Mouse (Mus musculus): ENCODE measurements around the gene Nlrp6. TPM values are rescaled to one million over a fixed set of nuclear protein-coding genes. Genes with fewer than 3 reads are reported as not detected.
"Not testable (repeated sequence)": the region's sequence is repeated elsewhere in the genome, so short reads cannot be mapped to it uniquely, and the experiment has no call there.

Gene Nlrp6
- polyA plus RNA-seq, 1 experiment from 2014 or later: 1.2 TPM

- H3K9ac ChIP-seq (replicated peaks; ENCODE audit: low read depth, low read length); H3K4me3 ChIP-seq (ENCODE audit: low read depth, low read length); H3K9me3 ChIP-seq (ENCODE audit: control insufficient read depth, low read depth, low read length); ATAC-seq (ENCODE audit: insufficient number of reproducible peaks, insufficient read depth, low FRiP score, low read depth); H3K27ac ChIP-seq (ENCODE audit: low read length); H3K4me1 ChIP-seq (ENCODE audit: control insufficient read depth, insufficient read depth, low read length); H3K27me3 ChIP-seq (ENCODE audit: control insufficient read depth, insufficient read depth, low read length); H3K4me2 ChIP-seq (replicated peaks; ENCODE audit: low read depth, low read length): not testable (repeated sequence)
- peaks cover 51% of the 10 kb centered on the region for H3K36me3 ChIP-seq (ENCODE audit: control insufficient read depth, insufficient read depth, low read length)
- WGBS: 97% methylated on average over 16 of the region's 16 CpGs
These were observed 30.1 kb upstream of the Nlrp6 start for GRCm38 (mm10) chr7:140890636-140891035.

DNA sequence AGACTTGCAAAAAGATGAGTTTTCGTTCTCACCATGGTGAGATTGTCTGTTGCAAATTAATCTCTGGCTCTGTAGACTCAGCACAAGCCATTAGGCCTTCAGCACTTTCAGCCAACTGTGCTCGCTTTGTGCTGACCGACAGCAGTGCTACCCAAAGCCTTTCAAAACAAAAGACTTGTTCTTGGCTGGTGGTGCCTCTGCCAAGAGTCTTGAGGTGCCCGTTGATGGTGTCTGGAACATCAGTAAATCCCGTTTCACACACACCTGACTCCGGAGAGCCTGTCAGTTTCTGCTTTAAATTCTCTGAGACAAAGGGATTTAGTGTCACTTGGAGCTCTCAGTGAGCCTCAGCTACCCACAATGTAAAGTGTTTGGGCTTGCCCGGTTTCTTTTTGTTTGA, 26.7 kb upstream of the Nlrp6 start:
- WGBS: 91% methylated on average over 7 of the region's 7 CpGs
- Histone ChIP-seq H3K4me1 (ENCODE audit: control insufficient read depth, insufficient read depth, low read length) (no peaks in the 10 kb centered on the region), H3K4me2 (replicated peaks; ENCODE audit: low read depth, low read length) (no peak overlapping the region), H3K27ac (ENCODE audit: low read length) (no peak overlapping the region), H3K4me3 (ENCODE audit: low read depth, low read length) (no peak overlapping the region), H3K9ac (replicated peaks; ENCODE audit: low read depth, low read length) (no peak overlapping the region), H3K36me3 (ENCODE audit: control insufficient read depth, insufficient read depth, low read length) (peaks cover 58% of the 10 kb centered on the region), H3K27me3 (ENCODE audit: control insufficient read depth, insufficient read depth, low read length) (no peaks in the 10 kb centered on the region), H3K9me3 (ENCODE audit: control insufficient read depth, low read depth, low read length) (no peaks in the 10 kb centered on the region)
- no peak for ATAC-seq (ENCODE audit: insufficient number of reproducible peaks, insufficient read depth, low FRiP score, low read depth)

GRCm38 (mm10) chr7:140894611-140895010, 26.1 kb upstream of the Nlrp6 start:
- Histone ChIP-seq H3K36me3 (ENCODE audit: control insufficient read depth, insufficient read depth, low read length) (peaks cover 55% of the 10 kb centered on the region), H3K4me1 (ENCODE audit: control insufficient read depth, insufficient read depth, low read length) (no peaks in the 10 kb centered on the region), H3K9me3 (ENCODE audit: control insufficient read depth, low read depth, low read length) (no peaks in the 10 kb centered on the region), H3K4me2 (replicated peaks; ENCODE audit: low read depth, low read length) (no peak overlapping the region), H3K4me3 (ENCODE audit: low read depth, low read length) (no peak overlapping the region), H3K27me3 (ENCODE audit: control insufficient read depth, insufficient read depth, low read length) (no peaks in the 10 kb centered on the region), H3K27ac (ENCODE audit: low read length) (no peak overlapping the region), H3K9ac (replicated peaks; ENCODE audit: low read depth, low read length) (no peak overlapping the region)
- no peak for ATAC-seq (ENCODE audit: insufficient number of reproducible peaks, insufficient read depth, low FRiP score, low read depth)
- 97% methylated on average over 3 of the region's 3 CpGs for WGBS

- no peak for ATAC-seq (ENCODE audit: insufficient number of reproducible peaks, insufficient read depth, low FRiP score, low read depth)
- no peak overlapping the region for H3K4me3 ChIP-seq (ENCODE audit: low read depth, low read length)
- no peak overlapping the region for H3K27ac ChIP-seq (ENCODE audit: low read length)
- H3K9ac ChIP-seq (replicated peaks; ENCODE audit: low read depth, low read length): no peak overlapping the region
- WGBS: 87% methylated on average over 7 of the region's 7 CpGs
- peaks cover 36% of the 10 kb centered on the region for H3K36me3 ChIP-seq (ENCODE audit: control insufficient read depth, insufficient read depth, low read length)
- H3K27me3 ChIP-seq (ENCODE audit: control insufficient read depth, insufficient read depth, low read length): no peaks in the 10 kb centered on the region
- no peaks in the 10 kb centered on the region for H3K4me1 ChIP-seq (ENCODE audit: control insufficient read depth, insufficient read depth, low read length)
- no peak overlapping the region for H3K4me2 ChIP-seq (replicated peaks; ENCODE audit: low read depth, low read length)
- no peaks in the 10 kb centered on the region for H3K9me3 ChIP-seq (ENCODE audit: control insufficient read depth, low read depth, low read length)
These were observed 22.8 kb upstream of the Nlrp6 start for GRCm38 (mm10) chr7:140897863-140898262.

- Histone ChIP-seq H3K9ac (replicated peaks; ENCODE audit: low read depth, low read length) (no peak overlapping the region), H3K27me3 (ENCODE audit: control insufficient read depth, insufficient read depth, low read length) (no peaks in the 10 kb centered on the region), H3K4me3 (ENCODE audit: low read depth, low read length) (no peak overlapping the region), H3K9me3 (ENCODE audit: control insufficient read depth, low read depth, low read length) (no peaks in the 10 kb centered on the region), H3K4me1 (ENCODE audit: control insufficient read depth, insufficient read depth, low read length) (no peaks in the 10 kb centered on the region), H3K36me3 (ENCODE audit: control insufficient read depth, insufficient read depth, low read length) (peaks cover 34% of the 10 kb centered on the region), H3K4me2 (replicated peaks; ENCODE audit: low read depth, low read length) (no peak overlapping the region), H3K27ac (ENCODE audit: low read length) (no peak overlapping the region)
- no peak for ATAC-seq (ENCODE audit: insufficient number of reproducible peaks, insufficient read depth, low FRiP score, low read depth)
- 69% methylated on average over 3 of the region's 3 CpGs for WGBS
These were observed 21.6 kb upstream of the Nlrp6 start for GRCm38 (mm10) chr7:140899121-140899520.

DNA sequence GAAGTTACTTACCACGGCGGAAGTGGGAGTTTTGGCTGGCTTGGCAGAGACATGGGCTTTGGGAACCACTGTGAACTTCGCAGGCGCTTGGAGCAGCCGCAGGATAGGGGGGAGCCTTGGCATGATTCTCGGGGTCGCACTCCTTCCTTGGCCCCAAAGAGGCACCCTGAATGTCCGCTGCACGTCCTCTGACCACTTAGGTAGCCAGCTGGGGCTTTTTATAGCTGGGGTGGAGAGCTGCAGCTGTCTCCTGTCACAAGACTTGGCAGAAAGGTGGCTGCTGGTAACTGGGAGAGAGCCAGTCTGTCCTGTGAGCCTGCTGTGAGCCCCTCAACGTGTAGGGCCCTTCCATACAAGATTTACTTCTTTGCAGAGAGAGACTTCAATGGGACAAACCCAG, 20.5 kb upstream of the Nlrp6 start, which contains the start of gene Cox8b:
Gene Cox8b (minus strand): TSS at position 227 of the 400 bp plus-strand sequence.
- 51% methylated on average over 10 of the region's 10 CpGs for WGBS
- no peak for ATAC-seq (ENCODE audit: insufficient number of reproducible peaks, insufficient read depth, low FRiP score, low read depth)
- no peak within 1 kb of the TSS for H3K27ac ChIP-seq (ENCODE audit: low read length)

DNA sequence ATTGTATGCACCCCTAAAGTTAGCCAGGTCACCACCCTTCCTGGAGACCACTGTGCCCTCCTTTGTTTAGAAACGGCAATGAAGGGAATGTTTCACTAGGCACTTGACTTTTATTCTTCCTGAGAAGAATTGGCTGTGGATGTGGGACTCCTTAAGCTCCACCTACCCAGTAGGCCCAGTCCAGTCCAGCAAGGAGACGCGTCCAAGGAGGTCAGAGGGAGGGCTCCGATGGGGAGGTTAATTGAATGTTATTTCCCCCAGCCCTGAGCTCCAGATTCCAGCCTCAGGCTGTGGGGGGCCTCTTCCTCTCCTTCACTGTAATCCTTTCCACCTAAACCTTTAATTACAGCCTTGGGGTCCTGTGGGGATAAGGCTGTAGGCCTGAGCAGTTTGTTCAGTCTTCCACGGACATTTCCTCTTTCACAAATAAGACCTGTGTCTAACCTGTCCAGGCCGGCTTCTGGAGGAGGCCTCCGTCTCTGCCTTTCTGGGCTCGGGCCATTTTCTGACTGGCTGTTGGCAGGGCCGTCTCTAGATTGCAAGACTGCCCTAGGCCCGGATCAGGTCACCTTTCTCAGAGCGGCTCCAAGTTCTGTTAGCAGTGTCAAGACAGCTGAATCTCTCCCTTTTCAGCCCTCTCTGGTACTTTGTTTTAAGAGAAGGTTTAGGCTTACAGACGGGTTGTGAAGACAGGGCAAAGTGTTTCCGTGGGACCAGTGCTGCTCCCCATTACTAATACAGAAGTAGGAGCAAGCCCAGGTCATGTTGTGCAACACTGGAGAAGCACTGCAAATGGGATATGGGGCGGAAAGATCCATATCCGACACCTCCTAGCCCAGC, 18.4 kb upstream of the Nlrp6 start:
- no peak for ATAC-seq (ENCODE audit: insufficient number of reproducible peaks, insufficient read depth, low FRiP score, low read depth)
- Histone ChIP-seq H3K4me2 (replicated peaks; ENCODE audit: low read depth, low read length) (no peak overlapping the region), H3K36me3 (ENCODE audit: control insufficient read depth, insufficient read depth, low read length) (peaks cover 18% of the 10 kb centered on the region), H3K4me3 (ENCODE audit: low read depth, low read length) (no peak overlapping the region), H3K9ac (replicated peaks; ENCODE audit: low read depth, low read length) (no peak overlapping the region), H3K27me3 (ENCODE audit: control insufficient read depth, insufficient read depth, low read length) (no peaks in the 10 kb centered on the region), H3K4me1 (ENCODE audit: control insufficient read depth, insufficient read depth, low read length) (no peaks in the 10 kb centered on the region), H3K27ac (ENCODE audit: low read length) (no peak overlapping the region), H3K9me3 (ENCODE audit: control insufficient read depth, low read depth, low read length) (no peaks in the 10 kb centered on the region)
- WGBS: 79% methylated on average over 15 of the region's 15 CpGs

More for the DNA sequence above, 20.5 kb upstream of the Nlrp6 start, which contains the start of gene Cox8b:
- no peak within 1 kb of the TSS for H3K9ac ChIP-seq (replicated peaks; ENCODE audit: low read depth, low read length)
- H3K9me3 ChIP-seq (ENCODE audit: control insufficient read depth, low read depth, low read length): no peaks in the 10 kb centered on the region
- no peak within 1 kb of the TSS for H3K4me3 ChIP-seq (ENCODE audit: low read depth, low read length)
- no peak within 1 kb of the TSS for H3K4me2 ChIP-seq (replicated peaks; ENCODE audit: low read depth, low read length)
- H3K27me3 ChIP-seq (ENCODE audit: control insufficient read depth, insufficient read depth, low read length): no peaks in the 10 kb centered on the region
- H3K36me3 ChIP-seq (ENCODE audit: control insufficient read depth, insufficient read depth, low read length): peaks cover 27% of the 10 kb centered on the region
- H3K4me1 ChIP-seq (ENCODE audit: control insufficient read depth, insufficient read depth, low read length): no peaks in the 10 kb centered on the region

DNA sequence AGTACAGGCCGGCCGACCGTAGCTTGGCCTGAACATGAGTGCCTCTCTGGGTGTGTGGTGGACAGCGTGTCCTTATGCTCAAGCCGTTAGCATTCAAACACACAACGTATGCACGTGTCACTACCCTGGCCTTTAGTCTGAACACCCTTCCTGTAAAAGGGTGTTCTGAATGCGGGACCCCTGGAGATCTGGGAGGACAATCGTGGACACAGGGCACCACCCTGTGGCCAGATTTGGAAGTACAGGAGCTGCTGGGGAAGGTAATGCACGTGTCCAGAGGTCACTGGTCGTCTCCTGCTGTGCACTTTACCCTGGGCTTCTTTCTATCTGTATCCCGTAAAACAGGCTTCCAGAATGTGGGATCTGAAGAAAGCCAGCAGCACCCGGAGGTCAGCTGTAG, 17.5 kb upstream of the Nlrp6 start:
- peak; percentile 35; the same call in 1 of the 2 replicates for ATAC-seq (ENCODE audit: insufficient number of reproducible peaks, insufficient read depth, low FRiP score, low read depth)
- no peak overlapping the region for H3K4me3 ChIP-seq (ENCODE audit: low read depth, low read length)
- WGBS: 24% methylated on average over 13 of the region's 13 CpGs
- H3K9ac ChIP-seq (replicated peaks; ENCODE audit: low read depth, low read length): no peak overlapping the region
- H3K36me3 ChIP-seq (ENCODE audit: control insufficient read depth, insufficient read depth, low read length): peaks cover 10% of the 10 kb centered on the region
- H3K4me1 ChIP-seq (ENCODE audit: control insufficient read depth, insufficient read depth, low read length): no peaks in the 10 kb centered on the region
- no peaks in the 10 kb centered on the region for H3K9me3 ChIP-seq (ENCODE audit: control insufficient read depth, low read depth, low read length)
- no peak overlapping the region for H3K27ac ChIP-seq (ENCODE audit: low read length)
- no peak overlapping the region for H3K4me2 ChIP-seq (replicated peaks; ENCODE audit: low read depth, low read length)
- no peaks in the 10 kb centered on the region for H3K27me3 ChIP-seq (ENCODE audit: control insufficient read depth, insufficient read depth, low read length)
